In the genomic region with DNA sequence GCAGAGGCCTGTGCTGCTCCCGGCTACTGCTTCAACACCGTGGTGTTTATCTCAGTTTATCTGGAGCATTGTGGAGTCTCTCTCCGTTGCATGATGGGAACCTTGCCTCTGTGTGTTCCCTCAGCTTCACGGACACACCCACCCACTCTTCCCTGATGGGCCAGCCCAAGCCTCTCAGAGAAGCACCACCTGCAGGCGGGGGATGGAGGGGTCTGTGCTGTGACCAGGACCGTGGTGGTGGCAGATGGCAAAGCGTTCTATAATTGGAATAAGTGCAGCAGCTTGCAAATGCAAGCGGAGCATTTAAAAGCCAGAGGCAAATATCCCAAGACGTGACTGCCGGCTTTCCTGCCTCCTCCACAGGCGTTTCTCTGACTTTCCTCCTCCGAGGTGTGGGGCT, we compare ENCODE assay signal across 10 mouse cellular contexts.
DNase-seq lines count a peak whose midpoint lies in the region; ATAC-seq lines count a peak whose summit lies in the region.
"Had no signal": no experiment of that assay in that cellular context is flagged by ENCODE, and none has a peak within 500 bp of the region (broad histone marks: within the 10 kb centered on the region; RNA-seq: fewer than 3 reads in every experiment).

No protein-coding gene starts in this region.

- no peak overlapping the region for H3K4me3 ChIP-seq in neural tube, embryonic 11.5 days (ENCODE audit: low read depth, low read length)
- no peak overlapping the region for H3K4me3 ChIP-seq in hindbrain, embryonic 16.5 days (ENCODE audit: low read length)

- WGBS in neural tube, embryonic 11.5 days, result 63% methylated on average over 12 of the region's 12 CpGs
- 42% methylated on average over 12 of the region's 12 CpGs for WGBS in hindbrain, embryonic 16.5 days

- H3K4me1 ChIP-seq in neural tube, embryonic 11.5 days (ENCODE audit: control insufficient read depth, insufficient read depth, low read length), result no peaks in the 10 kb centered on the region
- H3K4me1 ChIP-seq in hindbrain, embryonic 16.5 days (ENCODE audit: control insufficient read depth, insufficient read depth, low read depth, low read length), result peaks cover 29% of the 10 kb centered on the region

- no peak overlapping the region for H3K27ac ChIP-seq in neural tube, embryonic 11.5 days (ENCODE audit: low read depth, low read length)
- H3K27ac ChIP-seq in hindbrain, embryonic 16.5 days (ENCODE audit: low read depth, low read length), result peak overlapping the region; percentile 63
- H3K27ac ChIP-seq: kidney, postnatal 0 days had no signal

- H3K27me3 ChIP-seq in neural tube, embryonic 11.5 days (ENCODE audit: control insufficient read depth, insufficient read depth, low read length), result no peaks in the 10 kb centered on the region
- no peaks in the 10 kb centered on the region; the same call in 1 of the 2 replicates for H3K27me3 ChIP-seq in hindbrain, embryonic 16.5 days (replicated peaks; ENCODE audit: control insufficient read depth, insufficient read depth, low read length)

- ATAC-seq in neural tube, embryonic 11.5 days (ENCODE audit: insufficient read depth, low FRiP score, low TSS enrichment), result no peak
- no peak for ATAC-seq in hindbrain, embryonic 16.5 days
- ATAC-seq in CD4-positive, CD25-positive, alpha-beta regulatory T cell, adult 4 months, result no peak

- no peaks in the 10 kb centered on the region for H3K36me3 ChIP-seq in neural tube, embryonic 11.5 days (ENCODE audit: control insufficient read depth, insufficient read depth, low read length)
- H3K36me3 ChIP-seq in hindbrain, embryonic 16.5 days (ENCODE audit: control insufficient read depth, insufficient read depth, low read length), result peaks cover 2% of the 10 kb centered on the region; the same call in 1 of the 2 replicates

- H3K9me3 ChIP-seq in neural tube, embryonic 11.5 days (ENCODE audit: control insufficient read depth, low read length), result no peaks in the 10 kb centered on the region
- H3K9me3 ChIP-seq in hindbrain, embryonic 16.5 days (ENCODE audit: control insufficient read depth, low read length), result 0 out of 2 replicates have a peak, but pooled peaks cover 2% of the 10 kb centered on the region

- H3K9ac ChIP-seq in neural tube, embryonic 11.5 days (ENCODE audit: low read length), result no peak overlapping the region
- no peak overlapping the region for H3K9ac ChIP-seq in hindbrain, embryonic 16.5 days (ENCODE audit: low read depth, low read length)

- H3K4me2 ChIP-seq in neural tube, embryonic 11.5 days (ENCODE audit: low read depth), result no peak overlapping the region
- H3K4me2 ChIP-seq in hindbrain, embryonic 16.5 days (ENCODE audit: low read length), result no peak overlapping the region

- DNase-seq in neural tube, embryonic 11.5 days (ENCODE audit: low spot score), result peak; percentile 32
- no peak for DNase-seq in neural tube, embryonic 10.5 days (ENCODE audit: extremely low spot score, low spot score)
- peak; percentile 29 for DNase-seq in mesoderm, embryonic 11.5 days (ENCODE audit: low read depth, low spot score)
- no peak for DNase-seq in adipocyte (ENCODE audit: low spot score)
- no peak for DNase-seq in spleen, postnatal 4 days (ENCODE audit: low spot score in 2 of 2)
- no peak for DNase-seq in ovary, postnatal 14 days (ENCODE audit: low spot score)
- DNase-seq: lung, postnatal 14 days had no signal

Comparison
In these comparisons a context has a peak if more than half of its experiments do, and no peak if none do; other contexts are left out.
1. DNase-seq: peak in neural tube, embryonic 11.5 days (single experiment) and mesoderm, embryonic 11.5 days (single experiment); none in neural tube, embryonic 10.5 days (single experiment), adipocyte (single experiment), spleen, postnatal 4 days (0 of 2) and ovary, postnatal 14 days (single experiment).